Mouse (Mus musculus): ENCODE results near the gene Agbl5. TPM values are rescaled to one million over a fixed set of nuclear protein-coding genes. Genes with fewer than 3 reads are reported as not detected.

Agbl5 gene
- polyA plus RNA-seq, 2 experiments, result 27.7 to 61.9 TPM

DNA sequence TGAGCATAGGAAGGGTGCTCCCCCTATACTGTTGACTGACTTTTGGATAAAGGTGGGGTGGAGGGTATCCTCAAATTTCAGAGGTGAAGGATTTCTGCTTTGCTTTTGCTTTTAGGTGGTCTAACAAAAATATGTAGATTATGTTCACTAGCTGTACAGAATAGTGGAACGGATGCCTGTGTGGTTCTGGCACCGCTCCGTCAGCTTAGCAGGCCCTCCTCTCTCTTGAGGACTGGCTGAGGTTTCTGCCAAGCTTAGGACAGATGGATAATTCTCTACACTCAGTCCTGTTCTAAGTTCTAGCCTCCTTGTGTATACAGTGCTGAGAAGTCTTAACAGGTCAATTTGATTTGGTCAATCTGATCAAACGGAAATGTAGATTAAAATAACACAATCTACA lies 62.0 kb downstream of the Agbl5 start:
- Histone ChIP-seq H3K36me3 (ENCODE audit: control insufficient read depth, insufficient read depth, low read length) (peaks cover 34% of the 10 kb centered on the region), H3K4me1 (ENCODE audit: control insufficient read depth, insufficient read depth, low read length) (peaks cover 6% of the 10 kb centered on the region; the same call in 1 of the 2 replicates), H3K27me3 (ENCODE audit: control insufficient read depth, insufficient read depth, low read length) (no peaks in the 10 kb centered on the region), H3K9me3 (ENCODE audit: control insufficient read depth, low read length) (no peaks in the 10 kb centered on the region), H3K4me3 (replicated peaks; ENCODE audit: low read length) (peak overlapping the region; percentile 44), H3K4me2 (replicated peaks; ENCODE audit: low read depth, low read length, severe bottlenecking) (peak overlapping the region; percentile 66), H3K9ac (ENCODE audit: low read depth, low read length, severe bottlenecking) (peak overlapping the region; percentile 47; the same call in 1 of the 2 replicates), H3K27ac (replicated peaks; ENCODE audit: low read depth, low read length) (no peak overlapping the region)
- no peak for ATAC-seq (ENCODE audit: low FRiP score, low read depth)
- DNase-seq (ENCODE audit: low spot score), result no peak
- no peak for TF ChIP-seq POLR2A (IDR thresholded peaks at IDR 0.05; ENCODE audit: borderline replicate concordance, extremely low read depth, insufficient read depth, insufficient read length)
- WGBS, result 58% methylated on average over 4 of the region's 4 CpGs

- H3K4me3 ChIP-seq (replicated peaks; ENCODE audit: low read length), result no peak overlapping the region
- DNase-seq (ENCODE audit: low spot score), result no peak
- ATAC-seq (ENCODE audit: low FRiP score, low read depth), result no peak
- no peaks in the 10 kb centered on the region for H3K27me3 ChIP-seq (ENCODE audit: control insufficient read depth, insufficient read depth, low read length)
- 91% methylated on average over 2 of the region's 2 CpGs for WGBS
- no peak overlapping the region for H3K4me2 ChIP-seq (replicated peaks; ENCODE audit: low read depth, low read length, severe bottlenecking)
- H3K9ac ChIP-seq (ENCODE audit: low read depth, low read length, severe bottlenecking), result no peak overlapping the region
- peaks cover 39% of the 10 kb centered on the region for H3K36me3 ChIP-seq (ENCODE audit: control insufficient read depth, insufficient read depth, low read length)
- TF ChIP-seq POLR2A (IDR thresholded peaks at IDR 0.05; ENCODE audit: borderline replicate concordance, extremely low read depth, insufficient read depth, insufficient read length), result no peak
- no peaks in the 10 kb centered on the region for H3K9me3 ChIP-seq (ENCODE audit: control insufficient read depth, low read length)
- peaks cover 6% of the 10 kb centered on the region; the same call in 1 of the 2 replicates for H3K4me1 ChIP-seq (ENCODE audit: control insufficient read depth, insufficient read depth, low read length)
- no peak overlapping the region for H3K27ac ChIP-seq (replicated peaks; ENCODE audit: low read depth, low read length)
Measured at GRCm38 (mm10) chr5:30950922-30951321, 62.4 kb downstream of the Agbl5 start.

- Histone ChIP-seq H3K9me3 (ENCODE audit: control insufficient read depth, low read length) (no peaks in the 10 kb centered on the region), H3K4me2 (replicated peaks; ENCODE audit: low read depth, low read length, severe bottlenecking) (no peak overlapping the region), H3K4me1 (ENCODE audit: control insufficient read depth, insufficient read depth, low read length) (peaks cover 6% of the 10 kb centered on the region; the same call in 1 of the 2 replicates), H3K36me3 (ENCODE audit: control insufficient read depth, insufficient read depth, low read length) (peaks cover 41% of the 10 kb centered on the region), H3K9ac (ENCODE audit: low read depth, low read length, severe bottlenecking) (no peak overlapping the region), H3K27me3 (ENCODE audit: control insufficient read depth, insufficient read depth, low read length) (no peaks in the 10 kb centered on the region), H3K4me3 (replicated peaks; ENCODE audit: low read length) (no peak overlapping the region), H3K27ac (replicated peaks; ENCODE audit: low read depth, low read length) (no peak overlapping the region)
- DNase-seq (ENCODE audit: low spot score), result no peak
- no peak for ATAC-seq (ENCODE audit: low FRiP score, low read depth)
- 85% methylated on average over 6 of the region's 6 CpGs for WGBS
- no peak for TF ChIP-seq POLR2A (IDR thresholded peaks at IDR 0.05; ENCODE audit: borderline replicate concordance, extremely low read depth, insufficient read depth, insufficient read length)
Measured at GRCm38 (mm10) chr5:30951706-30952105, 63.2 kb downstream of the Agbl5 start.

GRCm38 (mm10) chr5:30952551-30952950 lies 64.1 kb downstream of the Agbl5 start:
- H3K27me3 ChIP-seq (ENCODE audit: control insufficient read depth, insufficient read depth, low read length), result no peaks in the 10 kb centered on the region
- no peak for ATAC-seq (ENCODE audit: low FRiP score, low read depth)
- peaks cover 44% of the 10 kb centered on the region for H3K36me3 ChIP-seq (ENCODE audit: control insufficient read depth, insufficient read depth, low read length)
- no peak overlapping the region for H3K4me3 ChIP-seq (replicated peaks; ENCODE audit: low read length)
- H3K4me1 ChIP-seq (ENCODE audit: control insufficient read depth, insufficient read depth, low read length), result peaks cover 9% of the 10 kb centered on the region; the same call in 1 of the 2 replicates
- H3K9ac ChIP-seq (ENCODE audit: low read depth, low read length, severe bottlenecking), result no peak overlapping the region
- WGBS, result 81% methylated on average over 5 of the region's 5 CpGs
- H3K9me3 ChIP-seq (ENCODE audit: control insufficient read depth, low read length), result no peaks in the 10 kb centered on the region
- DNase-seq (ENCODE audit: low spot score), result no peak
- no peak overlapping the region for H3K27ac ChIP-seq (replicated peaks; ENCODE audit: low read depth, low read length)
- no peak for TF ChIP-seq POLR2A (IDR thresholded peaks at IDR 0.05; ENCODE audit: borderline replicate concordance, extremely low read depth, insufficient read depth, insufficient read length)
- no peak overlapping the region for H3K4me2 ChIP-seq (replicated peaks; ENCODE audit: low read depth, low read length, severe bottlenecking)

- TF ChIP-seq POLR2A (IDR thresholded peaks at IDR 0.05; ENCODE audit: borderline replicate concordance, extremely low read depth, insufficient read depth, insufficient read length), result no peak
- no peak overlapping the region for H3K4me3 ChIP-seq (replicated peaks; ENCODE audit: low read length)
- peaks cover 58% of the 10 kb centered on the region for H3K36me3 ChIP-seq (ENCODE audit: control insufficient read depth, insufficient read depth, low read length)
- H3K9ac ChIP-seq (ENCODE audit: low read depth, low read length, severe bottlenecking), result no peak overlapping the region
- no peak overlapping the region for H3K27ac ChIP-seq (replicated peaks; ENCODE audit: low read depth, low read length)
- peaks cover 18% of the 10 kb centered on the region; the same call in 1 of the 2 replicates for H3K4me1 ChIP-seq (ENCODE audit: control insufficient read depth, insufficient read depth, low read length)
- H3K4me2 ChIP-seq (replicated peaks; ENCODE audit: low read depth, low read length, severe bottlenecking), result no peak overlapping the region
- 97% methylated on average over 6 of the region's 6 CpGs for whole genome bisulfite sequencing
- no peak for DNase-seq (ENCODE audit: low spot score)
- no peaks in the 10 kb centered on the region for H3K9me3 ChIP-seq (ENCODE audit: control insufficient read depth, low read length)
- no peaks in the 10 kb centered on the region for H3K27me3 ChIP-seq (ENCODE audit: control insufficient read depth, insufficient read depth, low read length)
- ATAC-seq (ENCODE audit: low FRiP score, low read depth), result no peak
Measured at GRCm38 (mm10) chr5:30954065-30954464, 65.6 kb downstream of the Agbl5 start.

DNA sequence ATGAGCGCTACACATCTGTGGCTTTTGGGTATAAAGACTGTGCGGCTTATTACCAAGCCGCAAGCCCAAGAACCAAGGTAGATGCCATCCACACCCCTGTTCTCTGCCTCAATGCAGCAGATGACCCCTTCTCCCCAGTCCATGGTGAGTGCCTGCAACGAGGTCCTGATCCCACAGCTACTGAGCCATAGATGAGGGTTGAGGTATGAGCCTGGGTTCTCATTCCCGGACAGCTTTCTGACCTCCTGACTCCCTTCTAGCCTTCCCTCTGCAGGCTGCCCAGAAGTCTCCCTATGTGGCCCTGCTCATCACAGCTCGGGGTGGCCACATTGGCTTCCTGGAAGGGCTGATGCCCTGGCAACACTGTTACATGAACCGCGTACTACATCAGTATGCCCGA lies 66.1 kb downstream of the Agbl5 start:
- Histone ChIP-seq H3K9me3 (ENCODE audit: control insufficient read depth, low read length) (no peaks in the 10 kb centered on the region), H3K4me2 (replicated peaks; ENCODE audit: low read depth, low read length, severe bottlenecking) (no peak overlapping the region), H3K27me3 (ENCODE audit: control insufficient read depth, insufficient read depth, low read length) (no peaks in the 10 kb centered on the region), H3K36me3 (ENCODE audit: control insufficient read depth, insufficient read depth, low read length) (peaks cover 58% of the 10 kb centered on the region), H3K27ac (replicated peaks; ENCODE audit: low read depth, low read length) (no peak overlapping the region), H3K9ac (ENCODE audit: low read depth, low read length, severe bottlenecking) (no peak overlapping the region), H3K4me1 (ENCODE audit: control insufficient read depth, insufficient read depth, low read length) (peaks cover 19% of the 10 kb centered on the region; the same call in 1 of the 2 replicates), H3K4me3 (replicated peaks; ENCODE audit: low read length) (no peak overlapping the region)
- ATAC-seq (ENCODE audit: low FRiP score, low read depth), result no peak
- DNase-seq (ENCODE audit: low spot score), result no peak
- TF ChIP-seq POLR2A (IDR thresholded peaks at IDR 0.05; ENCODE audit: borderline replicate concordance, extremely low read depth, insufficient read depth, insufficient read length), result no peak
- 92% methylated on average over 9 of the region's 9 CpGs for WGBS

All from limb, embryonic 14.5 days (tissue).